Mouse (Mus musculus): ENCODE measurements around the gene Ube2ql1. TPM values are rescaled to one million over a fixed set of nuclear protein-coding genes. Genes with fewer than 3 reads are reported as not detected.

The Ube2ql1 gene
- total and polyA plus RNA-seq, 3 experiments = not detected

DNA sequence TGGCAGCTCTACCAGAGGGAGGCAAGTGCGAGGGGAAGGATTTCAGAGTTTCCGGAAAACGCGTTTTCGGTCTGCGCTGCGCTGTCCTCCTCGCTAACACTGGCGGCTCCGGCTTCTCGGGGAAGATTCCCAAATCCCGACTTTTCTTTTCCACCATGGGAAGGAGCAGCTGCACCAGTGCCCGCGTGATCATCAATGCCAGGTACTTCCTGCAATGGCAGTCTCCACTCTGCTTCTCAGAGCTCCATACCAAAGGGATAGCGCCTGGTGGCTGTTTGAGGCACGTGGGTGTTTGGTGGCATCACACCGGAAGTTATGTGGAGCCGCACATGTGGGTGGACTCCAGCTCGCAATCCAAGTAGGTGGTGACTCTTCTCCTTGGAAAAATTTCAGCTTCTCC lies 38.5 kb upstream of the Ube2ql1 start:
- H3K4me3 ChIP-seq (ENCODE audit: control insufficient read depth in 1 of 2, insufficient read depth in 1 of 2, low read depth in 2 of 2, low read length in 2 of 2) = no peak overlapping the region
- no peaks in the 10 kb centered on the region for H3K79me2 ChIP-seq (ENCODE audit: control insufficient read depth, insufficient read depth, low read length, poor library complexity)
- TF ChIP-seq USF1 (IDR thresholded peaks at IDR 0.05; ENCODE audit: low read depth, low read length) (no peak), POLR2AphosphoS2 (IDR thresholded peaks at IDR 0.05; ENCODE audit: low read length) (no peak), RAD21 (IDR thresholded peaks at IDR 0.05; ENCODE audit: low read depth, low read length) (no peak), CTCF (IDR thresholded peaks at IDR 0.05 in 2 of 3, conservative IDR thresholded peaks at IDR 0.05 in 1 of 3; ENCODE audit: control insufficient read depth in 1 of 3, insufficient read depth in 1 of 3, low read depth in 2 of 3, low read length in 3 of 3, poor library complexity in 1 of 3, severe bottlenecking in 1 of 3) (no peak), TAL1 (IDR thresholded peaks at IDR 0.05; ENCODE audit: low read length) (no peak), ELF1 (IDR thresholded peaks at IDR 0.05; ENCODE audit: low read depth, low read length) (no peak), MYC (IDR thresholded peaks at IDR 0.05; ENCODE audit: low read depth, low read length) (no peak), ZKSCAN1 (IDR thresholded peaks at IDR 0.05; ENCODE audit: low read depth, low read length) (no peak), ZMIZ1 (IDR thresholded peaks at IDR 0.05; ENCODE audit: low read depth, low read length) (no peak), CHD2 (IDR thresholded peaks at IDR 0.05; ENCODE audit: low read length) (no peak), TCF12 (IDR thresholded peaks at IDR 0.05; ENCODE audit: low read depth, low read length) (no peak), JUND (IDR thresholded peaks at IDR 0.05; ENCODE audit: low read depth, low read length) (no peak), KAT2A (conservative IDR thresholded peaks at IDR 0.05; ENCODE audit: low read depth, low read length) (no peak), NRF1 (IDR thresholded peaks at IDR 0.05; ENCODE audit: insufficient read depth, low read depth, low read length, poor library complexity, severe bottlenecking) (no peak)
- H3K9ac ChIP-seq (ENCODE audit: control insufficient read depth, low read depth, low read length, poor library complexity, severe bottlenecking) = no peak overlapping the region
- no peaks in the 10 kb centered on the region for H3K36me3 ChIP-seq (ENCODE audit: control insufficient read depth in 1 of 2, insufficient read depth in 2 of 2, low read length in 2 of 2)
- DNase-seq (ENCODE audit: low read depth, low spot score) = no peak
- H3K27me3 ChIP-seq (ENCODE audit: control insufficient read depth in 1 of 2, insufficient read depth in 2 of 2, low read length in 2 of 2) = no peaks in the 10 kb centered on the region
- no peak overlapping the region for H3K27ac ChIP-seq (ENCODE audit: control insufficient read depth, low read depth, low read length)
- no peaks in the 10 kb centered on the region for H3K4me1 ChIP-seq (ENCODE audit: control insufficient read depth in 1 of 2, insufficient read depth in 2 of 2, low read length in 2 of 2)
- H3K9me3 ChIP-seq (replicated peaks; ENCODE audit: insufficient read depth, low read length) = no peaks in the 10 kb centered on the region

DNA sequence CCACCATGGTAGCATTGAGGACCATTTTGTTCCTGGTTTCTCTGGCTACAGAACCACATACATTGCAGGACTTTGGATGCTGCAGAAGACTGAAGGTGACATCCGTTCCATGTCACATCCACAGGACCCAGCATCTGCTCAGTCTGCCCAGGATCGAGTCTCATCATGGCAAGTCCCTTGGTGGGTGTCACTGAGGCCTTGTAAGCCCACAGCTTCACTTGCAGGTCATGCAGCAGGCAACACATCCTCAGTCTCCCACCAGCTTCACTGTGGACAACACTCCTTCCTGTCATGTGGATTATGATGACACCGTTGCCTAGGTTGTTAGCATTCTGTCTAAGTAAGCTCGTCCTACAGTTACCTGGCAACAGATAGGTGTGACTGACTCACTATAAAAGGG lies 32.7 kb upstream of the Ube2ql1 start:
- Histone ChIP-seq H3K9ac (ENCODE audit: control insufficient read depth, low read depth, low read length, poor library complexity, severe bottlenecking) (no peak overlapping the region), H3K36me3 (ENCODE audit: control insufficient read depth in 1 of 2, insufficient read depth in 2 of 2, low read length in 2 of 2) (no peaks in the 10 kb centered on the region), H3K27me3 (ENCODE audit: control insufficient read depth in 1 of 2, insufficient read depth in 2 of 2, low read length in 2 of 2) (no peaks in the 10 kb centered on the region), H3K4me3 (ENCODE audit: control insufficient read depth in 1 of 2, insufficient read depth in 1 of 2, low read depth in 2 of 2, low read length in 2 of 2) (no peak overlapping the region), H3K4me1 (ENCODE audit: control insufficient read depth in 1 of 2, insufficient read depth in 2 of 2, low read length in 2 of 2) (no peaks in the 10 kb centered on the region), H3K9me3 (replicated peaks; ENCODE audit: insufficient read depth, low read length) (no peaks in the 10 kb centered on the region), H3K27ac (ENCODE audit: control insufficient read depth, low read depth, low read length) (no peak overlapping the region), H3K79me2 (ENCODE audit: control insufficient read depth, insufficient read depth, low read length, poor library complexity) (no peaks in the 10 kb centered on the region)
- TF ChIP-seq BHLHE40 (IDR thresholded peaks at IDR 0.05; ENCODE audit: borderline replicate concordance, low read depth, low read length) (no peak), UBTF (IDR thresholded peaks at IDR 0.05; ENCODE audit: borderline replicate concordance, insufficient read depth, low read depth, low read length) (no peak), HCFC1 (IDR thresholded peaks at IDR 0.05; ENCODE audit: low read depth, low read length) (no peak), KAT2A (conservative IDR thresholded peaks at IDR 0.05; ENCODE audit: low read depth, low read length) (no peak), SIN3A (IDR thresholded peaks at IDR 0.05; ENCODE audit: low read length) (no peak), ZC3H11A (IDR thresholded peaks at IDR 0.05; ENCODE audit: low read depth, low read length) (no peak), GABPA (IDR thresholded peaks at IDR 0.05; ENCODE audit: low read depth, low read length) (no peak), ELF1 (IDR thresholded peaks at IDR 0.05; ENCODE audit: low read depth, low read length) (no peak), ZNF384 (IDR thresholded peaks at IDR 0.05; ENCODE audit: low read depth, low read length) (no peak), MYB (IDR thresholded peaks at IDR 0.05; ENCODE audit: low read depth, low read length) (no peak), POLR2AphosphoS5 (IDR thresholded peaks at IDR 0.05; ENCODE audit: borderline replicate concordance, low read depth, low read length) (no peak), E2F4 (IDR thresholded peaks at IDR 0.05; ENCODE audit: borderline replicate concordance, low read depth, low read length) (no peak), TCF12 (IDR thresholded peaks at IDR 0.05; ENCODE audit: low read depth, low read length) (no peak), NELFE (IDR thresholded peaks at IDR 0.05; ENCODE audit: low read depth, low read length) (no peak), JUND (IDR thresholded peaks at IDR 0.05; ENCODE audit: low read depth, low read length) (no peak), ZMIZ1 (IDR thresholded peaks at IDR 0.05; ENCODE audit: low read depth, low read length) (no peak)
- DNase-seq (ENCODE audit: low read depth, low spot score) = no peak

Data from MEL (cell line).